Mouse (Mus musculus): ENCODE measurements at regions not wholly inside any gene's neighbourhood (a gene's known extent, or its start where the extent isn't known, plus 50 kb on each side); places are given as distances from the start of the nearest gene placed in this dataset.
"Not testable (repeated sequence)": the region's sequence is repeated elsewhere in the genome, so short reads cannot be mapped to it uniquely, and the experiment has no call there.

GRCm38 (mm10) chr17:13654606-13655005 lies 105.7 kb upstream of the Afdn start:
- H3K4me1 ChIP-seq (ENCODE audit: insufficient read depth): peaks cover 14% of the 10 kb centered on the region
- not testable (repeated sequence) for H3K9ac ChIP-seq; H3K4me2 ChIP-seq; H3K27ac ChIP-seq (ENCODE audit: low read depth); H3K4me3 ChIP-seq (ENCODE audit: low read depth, low read length); H3K9me3 ChIP-seq (ENCODE audit: low read depth, low read length); ATAC-seq (ENCODE audit: insufficient read depth); H3K27me3 ChIP-seq (ENCODE audit: insufficient read depth, low read length); H3K36me3 ChIP-seq (ENCODE audit: insufficient read depth); DNase-seq
- WGBS: 63% methylated on average over 1 of the region's 1 CpGs

- Histone ChIP-seq H3K9me3 (ENCODE audit: low read depth, low read length) (no peaks in the 10 kb centered on the region), H3K9ac (no peak overlapping the region), H3K4me3 (ENCODE audit: low read depth, low read length) (no peak overlapping the region), H3K4me2 (peak overlapping the region; percentile 48), H3K4me1 (ENCODE audit: insufficient read depth) (peaks cover 14% of the 10 kb centered on the region), H3K27me3 (ENCODE audit: insufficient read depth, low read length) (no peaks in the 10 kb centered on the region), H3K36me3 (ENCODE audit: insufficient read depth) (no peaks in the 10 kb centered on the region), H3K27ac (ENCODE audit: low read depth) (no peak overlapping the region)
- no peak for DNase-seq
- peak; percentile 23; the same call in 1 of the 2 replicates for ATAC-seq (ENCODE audit: insufficient read depth)
- 11% methylated on average over 3 of the region's 3 CpGs for WGBS
- no peak for TF ChIP-seq CTCF (IDR thresholded peaks at IDR 0.05; ENCODE audit: low read depth)
Measured at GRCm38 (mm10) chr17:13656065-13656464, 104.3 kb upstream of the Afdn start.

GRCm38 (mm10) chr17:13656485-13657181 lies 103.7 kb upstream of the Afdn start:
- no peaks in the 10 kb centered on the region for H3K36me3 ChIP-seq (ENCODE audit: insufficient read depth)
- H3K27ac ChIP-seq (ENCODE audit: low read depth): peak overlapping the region; percentile 52; the same call in 1 of the 2 replicates
- ATAC-seq (ENCODE audit: insufficient read depth) (peak; percentile 68), DNase-seq (peak; percentile 65)
- whole genome bisulfite sequencing: 2% methylated on average over 13 of the region's 15 CpGs
- no peak overlapping the region for H3K4me3 ChIP-seq (ENCODE audit: low read depth, low read length)
- peaks cover 14% of the 10 kb centered on the region for H3K4me1 ChIP-seq (ENCODE audit: insufficient read depth)
- H3K4me2 ChIP-seq: peak overlapping the region; percentile 48
- no peaks in the 10 kb centered on the region for H3K27me3 ChIP-seq (ENCODE audit: insufficient read depth, low read length)
- no peak for TF ChIP-seq CTCF (IDR thresholded peaks at IDR 0.05; ENCODE audit: low read depth)
- H3K9me3 ChIP-seq (ENCODE audit: low read depth, low read length): no peaks in the 10 kb centered on the region
- H3K9ac ChIP-seq: no peak overlapping the region

DNA sequence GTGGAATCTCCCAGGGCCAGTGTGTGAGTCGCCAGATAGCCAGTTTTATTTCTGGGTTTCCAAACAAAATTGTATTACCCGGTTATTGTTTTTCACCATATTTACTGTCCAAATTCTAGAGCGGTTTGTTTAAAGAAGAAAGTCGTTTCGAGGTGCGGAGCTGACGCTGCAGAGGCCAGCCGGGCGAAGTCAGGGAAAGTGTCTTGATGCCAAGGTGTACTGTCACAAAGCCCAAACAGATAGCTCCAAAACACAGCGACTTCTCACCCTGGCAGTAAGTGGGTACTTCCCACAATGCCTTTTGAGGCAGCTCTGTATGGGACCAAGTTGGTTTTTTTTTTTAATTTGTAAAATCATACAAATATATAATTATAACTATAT lies 103.2 kb upstream of the Afdn start:
- ATAC-seq (ENCODE audit: insufficient read depth) (no peak), DNase-seq (no peak)
- TF ChIP-seq CTCF (IDR thresholded peaks at IDR 0.05; ENCODE audit: low read depth): no peak
- Histone ChIP-seq H3K4me2 (peak overlapping the region; percentile 48; the same call in 1 of the 2 replicates), H3K27me3 (ENCODE audit: insufficient read depth, low read length) (no peaks in the 10 kb centered on the region), H3K4me1 (ENCODE audit: insufficient read depth) (peaks cover 14% of the 10 kb centered on the region), H3K9ac (no peak overlapping the region), H3K4me3 (ENCODE audit: low read depth, low read length) (no peak overlapping the region), H3K9me3 (ENCODE audit: low read depth, low read length) (no peaks in the 10 kb centered on the region), H3K36me3 (ENCODE audit: insufficient read depth) (no peaks in the 10 kb centered on the region), H3K27ac (ENCODE audit: low read depth) (peak overlapping the region; percentile 52; the same call in 1 of the 2 replicates)
- 17% methylated on average over 10 of the region's 10 CpGs for WGBS

DNA sequence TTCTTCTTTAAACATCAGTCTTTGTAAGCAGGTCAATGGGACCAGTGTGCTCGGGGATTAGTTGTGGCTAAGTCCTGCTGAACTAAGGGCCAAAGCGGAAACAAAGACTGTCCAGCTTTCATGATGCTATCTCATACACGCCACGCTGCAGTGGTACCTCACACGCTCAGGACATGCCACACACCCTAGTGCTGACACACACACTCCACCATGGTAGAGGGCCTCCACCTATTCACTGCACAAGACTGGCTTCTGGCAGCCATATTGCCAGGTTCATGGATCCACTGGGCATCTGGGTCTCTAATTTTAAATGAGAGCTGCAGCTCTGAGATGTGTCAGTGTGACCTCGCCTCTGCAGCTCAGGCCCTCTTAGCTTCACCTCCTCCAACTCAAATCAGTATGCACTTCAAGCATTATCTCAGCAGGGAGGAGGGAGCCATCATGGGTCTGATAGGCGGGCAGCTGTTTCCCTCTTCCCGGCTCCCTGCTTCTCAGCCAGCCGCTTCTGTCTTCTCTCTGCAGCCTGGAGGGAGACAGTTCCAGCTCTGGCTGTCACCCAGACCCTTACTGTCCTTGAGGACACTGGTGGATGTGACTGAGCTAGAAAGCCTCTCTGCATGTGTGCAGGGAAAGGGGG lies 102.6 kb upstream of the Afdn start:
- H3K9me3 ChIP-seq (ENCODE audit: low read depth, low read length): no peaks in the 10 kb centered on the region
- H3K27me3 ChIP-seq (ENCODE audit: insufficient read depth, low read length): no peaks in the 10 kb centered on the region
- DNase-seq: no peak
- TF ChIP-seq CTCF (IDR thresholded peaks at IDR 0.05; ENCODE audit: low read depth): no peak
- no peak overlapping the region for H3K4me2 ChIP-seq
- H3K36me3 ChIP-seq (ENCODE audit: insufficient read depth): no peaks in the 10 kb centered on the region
- WGBS: 52% methylated on average over 9 of the region's 9 CpGs
- H3K4me3 ChIP-seq (ENCODE audit: low read depth, low read length): no peak overlapping the region
- peaks cover 14% of the 10 kb centered on the region for H3K4me1 ChIP-seq (ENCODE audit: insufficient read depth)
- ATAC-seq (ENCODE audit: insufficient read depth): peak; percentile 16; the same call in 1 of the 2 replicates
- no peak overlapping the region for H3K9ac ChIP-seq
- H3K27ac ChIP-seq (ENCODE audit: low read depth): peak overlapping the region; percentile 28; the same call in 1 of the 2 replicates

GRCm38 (mm10) chr17:13658321-13658978 lies 101.9 kb upstream of the Afdn start:
- no peaks in the 10 kb centered on the region for H3K9me3 ChIP-seq (ENCODE audit: low read depth, low read length)
- 71% methylated on average over 3 of the region's 3 CpGs for whole genome bisulfite sequencing
- no peak for DNase-seq
- H3K27ac ChIP-seq (ENCODE audit: low read depth): peak overlapping the region; percentile 39; the same call in 1 of the 2 replicates
- H3K27me3 ChIP-seq (ENCODE audit: insufficient read depth, low read length): no peaks in the 10 kb centered on the region
- H3K36me3 ChIP-seq (ENCODE audit: insufficient read depth): no peaks in the 10 kb centered on the region
- no peak for ATAC-seq (ENCODE audit: insufficient read depth)
- H3K4me1 ChIP-seq (ENCODE audit: insufficient read depth): peaks cover 14% of the 10 kb centered on the region
- H3K4me3 ChIP-seq (ENCODE audit: low read depth, low read length): no peak overlapping the region
- TF ChIP-seq CTCF (IDR thresholded peaks at IDR 0.05; ENCODE audit: low read depth): no peak
- no peak overlapping the region for H3K9ac ChIP-seq
- H3K4me2 ChIP-seq: no peak overlapping the region

- Histone ChIP-seq H3K4me1 (ENCODE audit: insufficient read depth) (peaks cover 14% of the 10 kb centered on the region), H3K9ac (no peak overlapping the region), H3K4me2 (no peak overlapping the region), H3K27me3 (ENCODE audit: insufficient read depth, low read length) (no peaks in the 10 kb centered on the region), H3K9me3 (ENCODE audit: low read depth, low read length) (no peaks in the 10 kb centered on the region), H3K4me3 (ENCODE audit: low read depth, low read length) (no peak overlapping the region), H3K36me3 (ENCODE audit: insufficient read depth) (no peaks in the 10 kb centered on the region), H3K27ac (ENCODE audit: low read depth) (peak overlapping the region; percentile 27; the same call in 1 of the 2 replicates)
- ATAC-seq (ENCODE audit: insufficient read depth) (peak; percentile 15; the same call in 1 of the 2 replicates), DNase-seq (no peak)
- no peak for TF ChIP-seq CTCF (IDR thresholded peaks at IDR 0.05; ENCODE audit: low read depth)
- 38% methylated on average over 8 of the region's 8 CpGs for WGBS
Measured at GRCm38 (mm10) chr17:13659103-13659502, 101.2 kb upstream of the Afdn start.
